Mouse (Mus musculus) embryonic fibroblast, embryonic 13.5 days (primary cell): ENCODE measurements around the gene Plb1.

Experiments used
- CTCF ChIP-seq: IDR thresholded peaks from 2 replicates; pipeline ENCODE4 v1.5.1; 2011; ENCODE audit warnings: mild to moderate bottlenecking, control low read depth, low read length, moderate library complexity, borderline replicate concordance; ENCODE audit not compliant: insufficient read depth
- POLR2A ChIP-seq: IDR thresholded peaks from 2 replicates; pipeline ENCODE4 v1.6.1; 2011; ENCODE audit warnings: low read depth, mild to moderate bottlenecking, control low read depth, low read length, moderate library complexity

DNA sequence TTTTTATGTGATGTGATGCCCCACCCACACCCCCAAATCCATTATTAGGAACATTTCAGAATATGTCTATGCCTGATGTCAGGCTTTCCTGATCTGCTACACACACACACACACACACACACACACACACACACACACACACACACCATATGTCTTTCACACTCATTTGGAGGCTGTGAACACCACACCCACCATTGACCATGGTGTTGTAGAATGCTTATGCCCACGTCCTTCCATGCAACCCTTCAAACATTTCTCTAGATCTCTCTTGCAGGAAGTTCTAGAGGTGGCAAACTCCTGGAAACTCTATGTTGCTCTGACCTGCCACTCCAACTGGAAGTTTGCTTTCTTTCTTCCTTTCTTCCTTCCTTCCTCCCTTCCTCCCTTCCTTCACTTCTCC is 77.2 kb downstream of the Plb1 start:
- TF ChIP-seq CTCF (no peak), POLR2A (no peak)
